ENCODE assay signal across 8 mouse cellular contexts in the genomic region with DNA sequence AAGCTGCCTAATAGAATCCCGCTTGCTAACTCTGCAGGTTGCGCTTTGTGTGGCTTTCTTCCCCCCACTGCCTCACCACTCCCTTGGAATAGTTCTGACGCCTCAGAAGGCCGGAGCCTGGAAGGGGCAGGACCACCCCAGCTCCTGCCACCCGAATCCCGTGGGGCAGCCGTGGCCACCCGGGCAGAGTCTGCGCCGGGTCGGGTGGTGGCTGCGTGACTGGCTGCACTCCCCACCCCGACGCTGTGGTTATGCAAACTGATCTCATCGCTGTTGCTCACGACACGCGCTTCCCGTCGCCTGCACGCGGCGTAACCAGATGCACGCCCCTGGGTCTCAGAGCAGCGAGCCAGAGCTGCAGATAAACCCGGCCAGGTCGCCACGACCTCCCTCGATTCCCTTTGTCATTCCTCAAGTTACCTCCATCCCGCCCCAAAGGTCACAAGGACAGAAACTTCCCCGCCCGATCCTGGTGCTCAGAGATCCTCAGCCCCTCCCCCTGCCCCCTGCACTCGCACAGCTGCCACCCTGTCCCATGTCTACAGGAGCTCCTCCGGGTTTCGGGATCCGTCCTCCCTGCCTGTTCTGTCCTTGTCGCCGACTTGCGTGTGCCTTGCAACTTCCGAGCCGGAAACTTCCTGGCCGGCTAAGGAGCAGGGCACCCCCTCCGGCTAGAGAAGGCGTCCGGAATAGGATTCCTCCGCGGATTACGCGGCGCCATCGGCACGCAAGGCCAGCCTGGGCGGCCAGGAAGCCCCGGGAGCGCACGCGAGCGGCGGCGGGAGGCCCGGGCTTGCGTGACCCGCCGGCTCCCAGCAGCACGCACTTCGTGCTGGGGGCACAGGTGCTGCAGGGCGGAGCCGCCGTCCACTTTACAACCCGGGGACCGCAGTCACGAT. TPM values are rescaled to one million over a fixed set of nuclear protein-coding genes. Genes with fewer than 3 reads are reported as not detected.
DNase-seq lines count a peak whose midpoint lies in the region; ATAC-seq and TF ChIP-seq lines count a peak whose summit lies in the region.

No protein-coding gene starts in this region.

- peak overlapping the region; percentile 12 for H3ac ChIP-seq in myocyte (ENCODE audit: control insufficient read depth, insufficient read length)

- no peaks in the 10 kb centered on the region for H3K79me2 ChIP-seq in myocyte (ENCODE audit: control insufficient read depth, insufficient read depth)

- peak; percentile 77 for DNase-seq in liver, embryonic 11.5 days (ENCODE audit: low spot score)
- DNase-seq in spleen, postnatal 4 days (ENCODE audit: low spot score in 2 of 2), result peak; percentile 44 to 78

- H3K9ac ChIP-seq in embryonic facial prominence, embryonic 13.5 days, result peak overlapping the region; percentile 80
- peak overlapping the region; percentile 81 for H3K9ac ChIP-seq in heart, embryonic 11.5 days (ENCODE audit: low read depth, low read length)
- peak overlapping the region; percentile 72 for H3K9ac ChIP-seq in kidney, embryonic 15.5 days
- H3K9ac ChIP-seq in liver, embryonic 11.5 days (ENCODE audit: low read depth, low read length), result peak overlapping the region; percentile 63

- H3K4me2 ChIP-seq in embryonic facial prominence, embryonic 13.5 days, result peak overlapping the region; percentile 96
- peak overlapping the region; percentile 83 for H3K4me2 ChIP-seq in heart, embryonic 11.5 days
- H3K4me2 ChIP-seq in kidney, embryonic 15.5 days, result peak overlapping the region; percentile 96
- H3K4me2 ChIP-seq in liver, embryonic 11.5 days, result peak overlapping the region; percentile 73
- H3K4me2 ChIP-seq in myocyte (ENCODE audit: low read depth), result peak overlapping the region; percentile 91

- no peaks in the 10 kb centered on the region for H3K9me3 ChIP-seq in erythroblast, embryonic 14.5 days (ENCODE audit: control insufficient read depth, low read length)
- no peaks in the 10 kb centered on the region for H3K9me3 ChIP-seq in embryonic facial prominence, embryonic 13.5 days
- no peaks in the 10 kb centered on the region for H3K9me3 ChIP-seq in heart, embryonic 11.5 days (replicated peaks; ENCODE audit: control insufficient read depth, low read length)
- H3K9me3 ChIP-seq in kidney, embryonic 15.5 days (replicated peaks), result no peaks in the 10 kb centered on the region
- H3K9me3 ChIP-seq in liver, embryonic 11.5 days (ENCODE audit: control insufficient read depth, low read length), result no peaks in the 10 kb centered on the region

- H3K27ac ChIP-seq in embryonic facial prominence, embryonic 13.5 days, result peak overlapping the region; percentile 76
- H3K27ac ChIP-seq in heart, embryonic 11.5 days (ENCODE audit: low read depth, low read length), result peak overlapping the region; percentile 41
- H3K27ac ChIP-seq in kidney, embryonic 15.5 days, result peak overlapping the region; percentile 87
- no peak overlapping the region for H3K27ac ChIP-seq in liver, embryonic 11.5 days (ENCODE audit: low read depth, low read length)

- no peaks in the 10 kb centered on the region for H3K36me3 ChIP-seq in erythroblast, embryonic 14.5 days (ENCODE audit: control insufficient read depth)
- no peaks in the 10 kb centered on the region for H3K36me3 ChIP-seq in embryonic facial prominence, embryonic 13.5 days
- H3K36me3 ChIP-seq in heart, embryonic 11.5 days (ENCODE audit: control insufficient read depth, insufficient read depth, low read length), result no peaks in the 10 kb centered on the region
- H3K36me3 ChIP-seq in kidney, embryonic 15.5 days, result no peaks in the 10 kb centered on the region
- no peaks in the 10 kb centered on the region for H3K36me3 ChIP-seq in liver, embryonic 11.5 days (ENCODE audit: control insufficient read depth, insufficient read depth, low read length)
- H3K36me3 ChIP-seq in myocyte (ENCODE audit: control insufficient read depth, insufficient read depth), result no peaks in the 10 kb centered on the region

- TF ChIP-seq POLR2A in myocyte (IDR thresholded peaks at IDR 0.05; ENCODE audit: insufficient read length, low read depth), result peak; percentile 76

- H3K4me1 ChIP-seq in erythroblast, embryonic 14.5 days (ENCODE audit: control insufficient read depth), result peaks cover 10% of the 10 kb centered on the region
- peaks cover 9% of the 10 kb centered on the region; the same call in 1 of the 2 replicates for H3K4me1 ChIP-seq in embryonic facial prominence, embryonic 13.5 days
- 0 out of 2 replicates have a peak, but pooled peaks cover 4% of the 10 kb centered on the region for H3K4me1 ChIP-seq in heart, embryonic 11.5 days (ENCODE audit: control insufficient read depth, insufficient read depth, low read length)
- peaks cover 16% of the 10 kb centered on the region for H3K4me1 ChIP-seq in kidney, embryonic 15.5 days
- H3K4me1 ChIP-seq in liver, embryonic 11.5 days (replicated peaks; ENCODE audit: control insufficient read depth, insufficient read depth, low read length), result no peaks in the 10 kb centered on the region; the same call in 1 of the 2 replicates

- H3K4me3 ChIP-seq in erythroblast, embryonic 14.5 days (replicated peaks), result peak overlapping the region; percentile 55
- peak overlapping the region; percentile 63 for H3K4me3 ChIP-seq in embryonic facial prominence, embryonic 13.5 days
- H3K4me3 ChIP-seq in heart, embryonic 11.5 days (ENCODE audit: low read depth, low read length), result peak overlapping the region; percentile 45
- peak overlapping the region; percentile 66 for H3K4me3 ChIP-seq in kidney, embryonic 15.5 days (replicated peaks)
- H3K4me3 ChIP-seq in liver, embryonic 11.5 days (ENCODE audit: low read depth, low read length), result peak overlapping the region; percentile 62
- peak overlapping the region; percentile 64 for H3K4me3 ChIP-seq in myocyte

- WGBS in embryonic facial prominence, embryonic 13.5 days, result under 1% methylated on average over 72 of the region's 72 CpGs
- WGBS in heart, embryonic 11.5 days (ENCODE audit: insufficient replicate concordance), result under 1% methylated on average over 72 of the region's 72 CpGs
- WGBS in kidney, embryonic 15.5 days, result under 1% methylated on average over 72 of the region's 72 CpGs
- WGBS in liver, embryonic 11.5 days, result under 1% methylated on average over 72 of the region's 72 CpGs

- no peak for ATAC-seq in erythroblast, adult 5-6 weeks (replicated peaks; ENCODE audit: low FRiP score, poor library complexity, severe bottlenecking)
- ATAC-seq in embryonic facial prominence, embryonic 13.5 days (ENCODE audit: insufficient number of reproducible peaks, insufficient read depth, low FRiP score, low TSS enrichment, low read depth), result peak; percentile 77
- ATAC-seq in heart, embryonic 11.5 days (replicated peaks; ENCODE audit: insufficient number of reproducible peaks, low FRiP score, low TSS enrichment), result peak; percentile 79
- peak; percentile 89 for ATAC-seq in kidney, embryonic 15.5 days (replicated peaks; ENCODE audit: low FRiP score)
- peak; percentile 70 for ATAC-seq in liver, embryonic 11.5 days (replicated peaks; ENCODE audit: low FRiP score)

- H3K27me3 ChIP-seq in erythroblast, embryonic 14.5 days (ENCODE audit: control insufficient read depth), result peaks cover 45% of the 10 kb centered on the region
- H3K27me3 ChIP-seq in embryonic facial prominence, embryonic 13.5 days, result peaks cover 25% of the 10 kb centered on the region
- H3K27me3 ChIP-seq in heart, embryonic 11.5 days (ENCODE audit: control insufficient read depth, insufficient read depth, low read length), result no peaks in the 10 kb centered on the region
- H3K27me3 ChIP-seq in kidney, embryonic 15.5 days, result peaks cover 26% of the 10 kb centered on the region
- peaks cover 19% of the 10 kb centered on the region for H3K27me3 ChIP-seq in liver, embryonic 11.5 days (replicated peaks; ENCODE audit: control insufficient read depth, insufficient read depth, low read length)
- no peaks in the 10 kb centered on the region for H3K27me3 ChIP-seq in myocyte (ENCODE audit: control insufficient read depth, insufficient read depth, insufficient read length)

TF ChIP-seq in myocyte, 11 proteins besides CTCF, POLR2A, EP300 and RAD21:
- TF ChIP-seq TCF3 (IDR thresholded peaks at IDR 0.05; ENCODE audit: insufficient read length, low read depth) (peak; percentile 15), E2F4 (IDR thresholded peaks at IDR 0.05; ENCODE audit: insufficient read depth) (no peak), TCF12 (IDR thresholded peaks at IDR 0.05; ENCODE audit: insufficient read depth, poor library complexity, severe bottlenecking) (no peak), MYOG (IDR thresholded peaks at IDR 0.05; ENCODE audit: control insufficient read depth in 1 of 3, insufficient read depth in 1 of 3, insufficient read length in 2 of 3, low read depth in 2 of 3) (peak in 2 of 3 experiments; percentile 22 to 61), MYOD1 (IDR thresholded peaks at IDR 0.05; ENCODE audit: control insufficient read depth in 1 of 3, insufficient read length in 2 of 3, low read depth in 2 of 3) (peak in 2 of 3 experiments; percentile 36 to 66), REST (IDR thresholded peaks at IDR 0.05; ENCODE audit: insufficient read depth, insufficient read length) (no peak), POLR2AphosphoS2 (IDR thresholded peaks at IDR 0.05; ENCODE audit: insufficient read length, low read depth) (peak; percentile 35), CEBPB (IDR thresholded peaks at IDR 0.05; ENCODE audit: insufficient read depth, poor library complexity, severe bottlenecking) (no peak), MAX (IDR thresholded peaks at IDR 0.05; ENCODE audit: low read depth) (no peak)

RNA-seq across cellular contexts. Expression of gene Lekr1, which starts 7.1 kb away (rescaled TPM):
- not detected in 2 replicates for polyA plus RNA-seq in erythroblast, embryonic 14.5 days (2012)
- total RNA-seq in erythroblast, adult 5-6 weeks (2015; ENCODE audit: low replicate concordance), result 0.42 TPM in 1 of 2 replicates, not detected in the other
- 0.51 TPM in 1 of 2 replicates, not detected in the other for total RNA-seq in erythroblast, adult 5-6 weeks (2017; ENCODE audit: low replicate concordance)
- 8.9 and 10.6 TPM in 2 replicates for polyA plus RNA-seq in embryonic facial prominence, embryonic 13.5 days (2015; fragmentation: Nextera tagmentation; extraction: Ambion mirVana)
- polyA plus RNA-seq in heart, embryonic 11.5 days (2014; fragmentation: Nextera tagmentation; extraction: Ambion mirVana), result 5.4 and 7.2 TPM in 2 replicates
- 7.8 and 8.3 TPM in 2 replicates for polyA plus RNA-seq in kidney, embryonic 15.5 days (2015; fragmentation: Nextera tagmentation; extraction: Ambion mirVana)
- polyA plus RNA-seq in liver, embryonic 11.5 days (2014; fragmentation: Nextera tagmentation; extraction: Ambion mirVana), result 3.7 and 4.8 TPM in 2 replicates
- 0.65 TPM for polyA plus RNA-seq in myocyte (2012; fragmentation: generic; extraction: Trizol)
